Mouse (Mus musculus): Measurements from ENCODE around the gene 1810037I17Rik. TPM values are rescaled to one million over a fixed set of nuclear protein-coding genes. Genes with fewer than 3 reads are reported as not detected.

Gene 1810037I17Rik
- polyA plus RNA-seq (2017; shearing (Covaris generic)), result 10 to 100 TPM; 87.4 to 90.2 TPM

GRCm38 (mm10) chr3:122924009-122924914 lies at the start of gene 1810037I17Rik:
1810037I17Rik (plus strand) TSS chr3:122924203.

GRCm38 (mm10) chr3:122894772-122895171 lies 29.2 kb upstream of the 1810037I17Rik start, which contains the start of gene Fabp2:
Fabp2 (plus strand) TSS chr3:122895072.

GRCm38 (mm10) chr3:122919260-122919659 lies 4.7 kb upstream of the 1810037I17Rik start, which contains the start of gene Gm10959:
Gm10959 (minus strand) TSS chr3:122919360.

Other genes with a start within 250 kb of the 1810037I17Rik start
- 1 to 10 TPM in 1 of 2 experiments, under 1 TPM in 1; 0.48 to 2.1 TPM for gene Pde5a, start 195.3 kb upstream of the 1810037I17Rik start, polyA plus RNA-seq (2017; shearing (Covaris generic))
- not detected for gene Fabp2, start 29.1 kb upstream of the 1810037I17Rik start, polyA plus RNA-seq (2017; shearing (Covaris generic))
- not detected for gene Gm10959, start 4.8 kb upstream of the 1810037I17Rik start, polyA plus RNA-seq (2017; shearing (Covaris generic))
- gene Usp53, start 60.3 kb downstream of the 1810037I17Rik start, polyA plus RNA-seq (2017; shearing (Covaris generic)), result 10 to 100 TPM; 15.8 to 21.3 TPM
- under 1 TPM in 1 of 2 experiments, not detected in 1; 0.13 TPM for gene Myoz2, start 110.8 kb downstream of the 1810037I17Rik start, polyA plus RNA-seq (2017; shearing (Covaris generic))